8 mouse cellular contexts compared by ENCODE assay signal in genomic region chr4:115097146-115097496, GRCm38 (mm10). TPM values are rescaled to one million over a fixed set of nuclear protein-coding genes. Genes with fewer than 3 reads are reported as not detected.
DNase-seq lines count a peak whose midpoint lies in the region; ATAC-seq lines count a peak whose summit lies in the region.

No protein-coding gene starts in this region.

- H3K9ac ChIP-seq in embryonic facial prominence, embryonic 11.5 days (replicated peaks; ENCODE audit: low read length) = no peak overlapping the region
- H3K9ac ChIP-seq in hindbrain, embryonic 15.5 days = no peak overlapping the region
- H3K9ac ChIP-seq in liver, embryonic 11.5 days (ENCODE audit: low read depth, low read length) = peak overlapping the region; percentile 72

- no peak for ATAC-seq in embryonic facial prominence, embryonic 11.5 days (replicated peaks; ENCODE audit: insufficient number of reproducible peaks, low FRiP score, low TSS enrichment, low read depth)
- no peak for ATAC-seq in hindbrain, embryonic 15.5 days (ENCODE audit: low FRiP score, low read depth)
- no peak for ATAC-seq in liver, embryonic 11.5 days (replicated peaks; ENCODE audit: low FRiP score)

- peak overlapping the region; percentile 13; the same call in 1 of the 2 replicates for H3K4me2 ChIP-seq in embryonic facial prominence, embryonic 11.5 days (ENCODE audit: low read depth, low read length)
- H3K4me2 ChIP-seq in hindbrain, embryonic 15.5 days = peak overlapping the region; percentile 95
- peak overlapping the region; percentile 79 for H3K4me2 ChIP-seq in liver, embryonic 11.5 days

- H3K27me3 ChIP-seq in embryonic facial prominence, embryonic 11.5 days (ENCODE audit: control insufficient read depth, insufficient read depth, low read length) = peaks cover 24% of the 10 kb centered on the region
- peaks cover 35% of the 10 kb centered on the region for H3K27me3 ChIP-seq in hindbrain, embryonic 15.5 days
- 0 out of 2 replicates have a peak, but pooled peaks cover 9% of the 10 kb centered on the region for H3K27me3 ChIP-seq in liver, embryonic 11.5 days (replicated peaks; ENCODE audit: control insufficient read depth, insufficient read depth, low read length)

- H3K4me1 ChIP-seq in embryonic facial prominence, embryonic 11.5 days (ENCODE audit: control insufficient read depth, insufficient read depth, low read length) = no peaks in the 10 kb centered on the region; the same call in 1 of the 2 replicates
- H3K4me1 ChIP-seq in hindbrain, embryonic 15.5 days (replicated peaks) = peaks cover 19% of the 10 kb centered on the region
- peaks cover 47% of the 10 kb centered on the region for H3K4me1 ChIP-seq in liver, embryonic 11.5 days (replicated peaks; ENCODE audit: control insufficient read depth, insufficient read depth, low read length)

- H3K4me3 ChIP-seq in embryonic facial prominence, embryonic 11.5 days (ENCODE audit: low read depth, low read length) = no peak overlapping the region
- peak overlapping the region; percentile 22 for H3K4me3 ChIP-seq in hindbrain, embryonic 15.5 days
- H3K4me3 ChIP-seq in liver, embryonic 11.5 days (ENCODE audit: low read depth, low read length) = peak overlapping the region; percentile 38

- H3K36me3 ChIP-seq in embryonic facial prominence, embryonic 11.5 days (replicated peaks; ENCODE audit: control insufficient read depth, insufficient read depth, low read depth, low read length) = no peaks in the 10 kb centered on the region
- no peaks in the 10 kb centered on the region for H3K36me3 ChIP-seq in hindbrain, embryonic 15.5 days
- H3K36me3 ChIP-seq in liver, embryonic 11.5 days (ENCODE audit: control insufficient read depth, insufficient read depth, low read length) = no peaks in the 10 kb centered on the region

- H3K9me3 ChIP-seq in embryonic facial prominence, embryonic 11.5 days (replicated peaks; ENCODE audit: control insufficient read depth, low read length) = no peaks in the 10 kb centered on the region
- no peaks in the 10 kb centered on the region for H3K9me3 ChIP-seq in hindbrain, embryonic 15.5 days
- no peaks in the 10 kb centered on the region for H3K9me3 ChIP-seq in liver, embryonic 11.5 days (ENCODE audit: control insufficient read depth, low read length)

- no peak overlapping the region for H3K27ac ChIP-seq in embryonic facial prominence, embryonic 11.5 days (replicated peaks; ENCODE audit: low read depth, low read length)
- no peak overlapping the region for H3K27ac ChIP-seq in hindbrain, embryonic 15.5 days (replicated peaks)
- peak overlapping the region; percentile 98 for H3K27ac ChIP-seq in liver, embryonic 11.5 days (ENCODE audit: low read depth, low read length)

- WGBS in embryonic facial prominence, embryonic 11.5 days = under 1% methylated on average over 6 of the region's 6 CpGs
- under 1% methylated on average over 6 of the region's 6 CpGs for WGBS in hindbrain, embryonic 15.5 days
- WGBS in liver, embryonic 11.5 days = 0% methylated on average over 6 of the region's 6 CpGs

- peak; percentile 61 for DNase-seq in kidney, adult 18-20 months
- no peak for DNase-seq in kidney, adult 11 months
- DNase-seq in embryonic facial prominence, embryonic 11.5 days (ENCODE audit: low spot score) = peak; percentile 69
- no peak for DNase-seq in liver, embryonic 11.5 days (ENCODE audit: low spot score)
- DNase-seq in neural tube, embryonic 10.5 days (ENCODE audit: extremely low spot score, low spot score) = peak; percentile 47
- DNase-seq in gastrocnemius, adult 8-10 months (ENCODE audit: low spot score in 2 of 2) = no peak
- no peak for DNase-seq in gastrocnemius, postnatal 10 days

RNA-seq across cellular contexts. Expression of gene Pdzk1ip1, which starts 8.6 kb away (rescaled TPM):
- 11.3 and 13.1 TPM in 2 replicates for polyA plus RNA-seq in embryonic facial prominence, embryonic 11.5 days (2014; fragmentation: Nextera tagmentation; extraction: Ambion mirVana)
- polyA plus RNA-seq in hindbrain, embryonic 15.5 days (2015; fragmentation: Nextera tagmentation; extraction: Ambion mirVana) = 2.7 and 3.7 TPM in 2 replicates
- polyA plus RNA-seq in liver, embryonic 11.5 days (2014; fragmentation: Nextera tagmentation; extraction: Ambion mirVana) = 24.2 and 25.8 TPM in 2 replicates
- not detected for total RNA-seq in gastrocnemius, adult 8-10 months (2022)
- under 1 TPM; 0.28 to 0.45 TPM for total RNA-seq in gastrocnemius, postnatal 10 days (2021)

RNA-seq across cellular contexts. Expression of gene Cyp4x1, which starts 37.0 kb away (rescaled TPM):
- polyA plus RNA-seq in embryonic facial prominence, embryonic 11.5 days (2014; fragmentation: Nextera tagmentation; extraction: Ambion mirVana) = 0.42 and 0.50 TPM in 2 replicates
- 10.6 and 11.5 TPM in 2 replicates for polyA plus RNA-seq in hindbrain, embryonic 15.5 days (2015; fragmentation: Nextera tagmentation; extraction: Ambion mirVana)
- 0.29 and 0.30 TPM in 2 replicates for polyA plus RNA-seq in liver, embryonic 11.5 days (2014; fragmentation: Nextera tagmentation; extraction: Ambion mirVana)
- not detected for total RNA-seq in gastrocnemius, adult 8-10 months (2022)
- total RNA-seq in gastrocnemius, postnatal 10 days (2021) = under 1 TPM in 1 of 2 experiments, not detected in 1; 0.07 TPM

RNA-seq across cellular contexts. Expression of gene Tal1, which starts 40.9 kb away (rescaled TPM):
- 4.8 and 5.3 TPM in 2 replicates for polyA plus RNA-seq in embryonic facial prominence, embryonic 11.5 days (2014; fragmentation: Nextera tagmentation; extraction: Ambion mirVana)
- 2.6 and 3.2 TPM in 2 replicates for polyA plus RNA-seq in hindbrain, embryonic 15.5 days (2015; fragmentation: Nextera tagmentation; extraction: Ambion mirVana)
- polyA plus RNA-seq in liver, embryonic 11.5 days (2014; fragmentation: Nextera tagmentation; extraction: Ambion mirVana) = 42.7 and 47.6 TPM in 2 replicates
- total RNA-seq in gastrocnemius, adult 8-10 months (2022) = under 1 TPM; 0.56 to 0.76 (median 0.60) TPM
- total RNA-seq in gastrocnemius, postnatal 10 days (2021) = 1 to 10 TPM; 2.0 to 3.7 TPM

Comparison
In these comparisons a context has a peak if more than half of its experiments do, and no peak if none do; other contexts are left out.
1. DNase-seq: peak in kidney, adult 18-20 months (single experiment), embryonic facial prominence, embryonic 11.5 days (single experiment) and neural tube, embryonic 10.5 days (single experiment); none in kidney, adult 11 months (single experiment), liver, embryonic 11.5 days (single experiment), gastrocnemius, adult 8-10 months (0 of 2) and gastrocnemius, postnatal 10 days (single experiment).
2. H3K4me2 ChIP-seq: peak in every context shown above with its lines; median percentile 95 in hindbrain, embryonic 15.5 days; 79 in liver, embryonic 11.5 days; 13 in embryonic facial prominence, embryonic 11.5 days.